Comparison of ENCODE assay signal across 14 mouse cellular contexts in the genomic region with DNA sequence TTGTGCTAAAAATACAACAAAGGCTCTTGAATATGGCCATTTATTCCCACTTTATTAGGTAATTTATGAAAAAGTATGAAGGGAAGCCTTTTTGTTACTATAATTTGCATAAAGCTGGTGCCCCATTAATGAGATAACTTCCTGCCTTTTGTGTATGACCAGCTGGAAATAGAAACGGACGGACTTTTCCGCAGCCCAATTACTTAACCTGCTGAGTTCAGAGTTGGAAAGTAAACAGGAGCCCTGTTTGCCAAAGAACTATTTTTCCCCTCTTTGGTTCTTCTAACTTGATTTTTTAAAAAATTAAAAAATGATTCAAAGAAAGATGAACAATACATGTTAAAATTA.
DNase-seq lines count a peak whose midpoint lies in the region; ATAC-seq and TF ChIP-seq lines count a peak whose summit lies in the region.
"Had no signal": no experiment of that assay in that cellular context is flagged by ENCODE, and none has a peak within 500 bp of the region (broad histone marks: within the 10 kb centered on the region; RNA-seq: fewer than 3 reads in every experiment).

No protein-coding gene starts in this region.

- no peaks in the 10 kb centered on the region for H3K36me3 ChIP-seq in forebrain, embryonic 11.5 days (ENCODE audit: control insufficient read depth, insufficient read depth, low read length)
- no peaks in the 10 kb centered on the region for H3K36me3 ChIP-seq in forebrain, embryonic 10.5 days (replicated peaks)
- H3K36me3 ChIP-seq in forebrain, postnatal 0 days (ENCODE audit: insufficient read depth) = no peaks in the 10 kb centered on the region
- no peaks in the 10 kb centered on the region for H3K36me3 ChIP-seq in midbrain, embryonic 13.5 days
- no peaks in the 10 kb centered on the region for H3K36me3 ChIP-seq in heart, embryonic 10.5 days
- H3K36me3 ChIP-seq: embryonic facial prominence, embryonic 15.5 days; heart, embryonic 15.5 days; liver, embryonic 15.5 days had no signal

- no peak overlapping the region for H3K9ac ChIP-seq in forebrain, embryonic 11.5 days (ENCODE audit: low read length)
- H3K9ac ChIP-seq in forebrain, postnatal 0 days = no peak overlapping the region
- H3K9ac ChIP-seq in midbrain, embryonic 13.5 days (replicated peaks) = no peak overlapping the region
- H3K9ac ChIP-seq: embryonic facial prominence, embryonic 15.5 days; heart, embryonic 15.5 days; liver, embryonic 15.5 days had no signal

- no peak for TF ChIP-seq CTCF in forebrain, postnatal 0 days (IDR thresholded peaks at IDR 0.05; ENCODE audit: low read depth)

- H3K4me1 ChIP-seq in forebrain, embryonic 11.5 days (replicated peaks; ENCODE audit: control insufficient read depth, insufficient read depth, low read length) = no peaks in the 10 kb centered on the region; the same call in 1 of the 2 replicates
- peaks cover 23% of the 10 kb centered on the region for H3K4me1 ChIP-seq in forebrain, embryonic 10.5 days
- H3K4me1 ChIP-seq in forebrain, postnatal 0 days (ENCODE audit: insufficient read depth) = peaks cover 7% of the 10 kb centered on the region
- H3K4me1 ChIP-seq in midbrain, embryonic 13.5 days (replicated peaks) = peaks cover 23% of the 10 kb centered on the region
- no peaks in the 10 kb centered on the region for H3K4me1 ChIP-seq in heart, embryonic 10.5 days
- H3K4me1 ChIP-seq: heart, embryonic 15.5 days; liver, embryonic 15.5 days had no signal

- H3K4me3 ChIP-seq in forebrain, embryonic 11.5 days (ENCODE audit: low read depth, low read length) = no peak overlapping the region
- no peak overlapping the region for H3K4me3 ChIP-seq in forebrain, embryonic 10.5 days
- H3K4me3 ChIP-seq in forebrain, postnatal 0 days (ENCODE audit: low read depth, low read length) = no peak overlapping the region
- H3K4me3 ChIP-seq in midbrain, embryonic 13.5 days (replicated peaks) = no peak overlapping the region
- H3K4me3 ChIP-seq in heart, embryonic 10.5 days = no peak overlapping the region
- H3K4me3 ChIP-seq: embryonic facial prominence, embryonic 15.5 days; heart, embryonic 15.5 days; liver, embryonic 15.5 days had no signal

- 18% methylated on average over 3 of the region's 3 CpGs for WGBS in forebrain, embryonic 11.5 days
- WGBS in forebrain, embryonic 10.5 days = 30% methylated on average over 3 of the region's 3 CpGs
- WGBS in forebrain, postnatal 0 days = 9% methylated on average over 3 of the region's 3 CpGs
- 7% methylated on average over 3 of the region's 3 CpGs for WGBS in midbrain, embryonic 13.5 days
- 68% methylated on average over 3 of the region's 3 CpGs for WGBS in heart, embryonic 10.5 days

- ATAC-seq in forebrain, embryonic 11.5 days (replicated peaks; ENCODE audit: low FRiP score) = peak; percentile 70
- no peak for ATAC-seq in forebrain, postnatal 0 days
- ATAC-seq in midbrain, embryonic 13.5 days = peak; percentile 53

- DNase-seq in forebrain, embryonic 11.5 days (ENCODE audit: low spot score) = no peak
- no peak for DNase-seq in forebrain, embryonic 10.5 days (ENCODE audit: extremely low spot score, low spot score)
- peak; percentile 2 for DNase-seq in brain, adult 2 months (ENCODE audit: low read depth, low spot score)
- no peak for DNase-seq in forebrain, postnatal 0 days
- no peak for DNase-seq in right cerebral cortex, adult 18-20 months
- DNase-seq in heart, embryonic 10.5 days (ENCODE audit: low spot score) = no peak
- DNase-seq in lung, postnatal 36 days = no peak
- DNase-seq: adrenal gland, postnatal 10 days; B cell, adult 2 months; cerebellum, postnatal 14 days had no signal

- H3K27me3 ChIP-seq in forebrain, embryonic 11.5 days (ENCODE audit: control insufficient read depth, insufficient read depth, low read length) = no peaks in the 10 kb centered on the region
- H3K27me3 ChIP-seq in forebrain, embryonic 10.5 days (ENCODE audit: poor library complexity, severe bottlenecking) = no peaks in the 10 kb centered on the region; the same call in 1 of the 2 replicates
- H3K27me3 ChIP-seq in forebrain, postnatal 0 days (ENCODE audit: insufficient read depth, low read length) = no peaks in the 10 kb centered on the region
- H3K27me3 ChIP-seq in midbrain, embryonic 13.5 days = no peaks in the 10 kb centered on the region; the same call in 1 of the 2 replicates
- no peaks in the 10 kb centered on the region for H3K27me3 ChIP-seq in heart, embryonic 10.5 days (ENCODE audit: insufficient read depth, poor library complexity, severe bottlenecking)
- H3K27me3 ChIP-seq: embryonic facial prominence, embryonic 15.5 days; heart, embryonic 15.5 days; liver, embryonic 15.5 days had no signal

- no peaks in the 10 kb centered on the region for H3K9me3 ChIP-seq in forebrain, embryonic 11.5 days (ENCODE audit: control insufficient read depth, low read length)
- no peaks in the 10 kb centered on the region for H3K9me3 ChIP-seq in forebrain, embryonic 10.5 days
- H3K9me3 ChIP-seq in forebrain, postnatal 0 days (ENCODE audit: low read length) = no peaks in the 10 kb centered on the region
- no peaks in the 10 kb centered on the region for H3K9me3 ChIP-seq in midbrain, embryonic 13.5 days
- no peaks in the 10 kb centered on the region for H3K9me3 ChIP-seq in heart, embryonic 10.5 days
- H3K9me3 ChIP-seq: embryonic facial prominence, embryonic 15.5 days; heart, embryonic 15.5 days; liver, embryonic 15.5 days had no signal

- H3K27ac ChIP-seq in forebrain, embryonic 11.5 days (ENCODE audit: low read depth, low read length) = no peak overlapping the region
- no peak overlapping the region for H3K27ac ChIP-seq in forebrain, embryonic 10.5 days
- no peak overlapping the region for H3K27ac ChIP-seq in forebrain, postnatal 0 days (ENCODE audit: low read depth, low read length)
- H3K27ac ChIP-seq in midbrain, embryonic 13.5 days = no peak overlapping the region
- H3K27ac ChIP-seq in heart, embryonic 10.5 days = no peak overlapping the region
- H3K27ac ChIP-seq: embryonic facial prominence, embryonic 15.5 days; heart, embryonic 15.5 days; liver, embryonic 15.5 days had no signal

- H3K4me2 ChIP-seq in forebrain, embryonic 11.5 days (ENCODE audit: low read depth, low read length, severe bottlenecking) = no peak overlapping the region
- peak overlapping the region; percentile 26; the same call in 1 of the 2 replicates for H3K4me2 ChIP-seq in forebrain, postnatal 0 days (ENCODE audit: low read depth)
- H3K4me2 ChIP-seq in midbrain, embryonic 13.5 days (replicated peaks) = peak overlapping the region; percentile 29; the same call in 1 of the 2 replicates
- H3K4me2 ChIP-seq: embryonic facial prominence, embryonic 15.5 days; heart, embryonic 15.5 days; liver, embryonic 15.5 days had no signal
